Comparison of ENCODE assay signal across 8 mouse cellular contexts in the genomic region with DNA sequence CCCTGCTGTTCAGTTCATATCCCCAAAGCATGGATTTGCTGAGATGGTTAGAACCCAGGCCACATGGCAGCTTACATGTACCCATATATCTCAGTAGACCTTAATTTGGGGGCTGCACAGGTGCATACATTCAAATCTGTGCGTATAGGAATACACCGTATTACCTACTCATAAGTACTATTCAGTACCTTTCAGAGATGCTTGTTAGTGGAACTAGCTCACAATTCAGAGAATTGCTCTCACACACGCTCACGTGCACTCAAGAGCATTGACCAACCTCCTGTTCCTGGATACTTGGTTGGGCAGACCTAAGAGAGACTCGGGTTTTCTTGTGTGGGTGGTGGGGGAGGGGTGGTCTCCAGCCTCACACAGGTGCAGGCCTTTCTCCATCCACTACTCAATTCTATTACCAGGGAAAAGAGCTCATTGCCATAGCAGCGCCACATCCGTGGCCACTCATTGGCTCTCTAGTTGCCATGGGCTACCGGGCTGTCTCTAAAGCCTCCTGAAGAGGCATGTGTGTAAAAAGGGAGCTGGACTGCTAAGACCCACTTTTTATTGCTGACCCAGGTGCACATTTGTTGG.
DNase-seq lines count a peak whose midpoint lies in the region; ATAC-seq lines count a peak whose summit lies in the region.

No protein-coding gene starts in this region.

- H3K4me2 ChIP-seq in embryonic facial prominence, embryonic 13.5 days: peak overlapping the region; percentile 92
- H3K4me2 ChIP-seq in midbrain, embryonic 14.5 days (ENCODE audit: low read length): peak overlapping the region; percentile 76

- ATAC-seq in embryonic facial prominence, embryonic 13.5 days (ENCODE audit: insufficient number of reproducible peaks, insufficient read depth, low FRiP score, low TSS enrichment, low read depth): no peak
- ATAC-seq in midbrain, embryonic 14.5 days (ENCODE audit: low FRiP score, low TSS enrichment): peak; percentile 85
- no peak for ATAC-seq in megakaryocyte-erythroid progenitor cell, adult 5-6 weeks (replicated peaks; ENCODE audit: low FRiP score, low TSS enrichment, poor library complexity, severe bottlenecking)

- H3K9ac ChIP-seq in embryonic facial prominence, embryonic 13.5 days: no peak overlapping the region
- peak overlapping the region; percentile 89 for H3K9ac ChIP-seq in midbrain, embryonic 14.5 days (replicated peaks; ENCODE audit: low read length)

- H3K9me3 ChIP-seq in embryonic facial prominence, embryonic 13.5 days: no peaks in the 10 kb centered on the region
- H3K9me3 ChIP-seq in midbrain, embryonic 14.5 days (ENCODE audit: control insufficient read depth, low read length): no peaks in the 10 kb centered on the region

- peak overlapping the region; percentile 69 for H3K4me3 ChIP-seq in embryonic facial prominence, embryonic 13.5 days
- H3K4me3 ChIP-seq in midbrain, embryonic 14.5 days (replicated peaks; ENCODE audit: low read depth, low read length): peak overlapping the region; percentile 72

- peaks cover 12% of the 10 kb centered on the region; the same call in 1 of the 2 replicates for H3K4me1 ChIP-seq in embryonic facial prominence, embryonic 13.5 days
- H3K4me1 ChIP-seq in midbrain, embryonic 14.5 days (ENCODE audit: control insufficient read depth, insufficient read depth, low read length): peaks cover 38% of the 10 kb centered on the region

- WGBS in embryonic facial prominence, embryonic 13.5 days: 45% methylated on average over 8 of the region's 8 CpGs
- WGBS in midbrain, embryonic 14.5 days: 25% methylated on average over 8 of the region's 8 CpGs

- H3K27ac ChIP-seq in embryonic facial prominence, embryonic 13.5 days: no peak overlapping the region
- H3K27ac ChIP-seq in midbrain, embryonic 14.5 days (replicated peaks; ENCODE audit: low read depth, low read length): peak overlapping the region; percentile 93

- peak; percentile 46 for DNase-seq in cerebellum, adult 9-10 months
- no peak for DNase-seq in cerebellum, adult 8-10 months
- DNase-seq in layer of hippocampus, adult 18-20 months (ENCODE audit: low spot score in 2 of 2): peak; percentile 73 to 79
- DNase-seq in midbrain, embryonic 14.5 days: peak; percentile 84
- DNase-seq in thymus, postnatal 4 days: no peak
- no peak for DNase-seq in lung, adult 18-20 months

- H3K36me3 ChIP-seq in embryonic facial prominence, embryonic 13.5 days: no peaks in the 10 kb centered on the region
- H3K36me3 ChIP-seq in midbrain, embryonic 14.5 days (ENCODE audit: control insufficient read depth, insufficient read depth, low read length): no peaks in the 10 kb centered on the region

- peaks cover 56% of the 10 kb centered on the region for H3K27me3 ChIP-seq in embryonic facial prominence, embryonic 13.5 days
- peaks cover 7% of the 10 kb centered on the region; the same call in 1 of the 2 replicates for H3K27me3 ChIP-seq in midbrain, embryonic 14.5 days (ENCODE audit: control insufficient read depth, insufficient read depth, low read length)

Comparison
In these comparisons a context has a peak if more than half of its experiments do, and no peak if none do; other contexts are left out.
1. DNase-seq: peak in cerebellum, adult 9-10 months (single experiment), layer of hippocampus, adult 18-20 months (2 of 2) and midbrain, embryonic 14.5 days (single experiment); none in cerebellum, adult 8-10 months (single experiment), thymus, postnatal 4 days (single experiment) and lung, adult 18-20 months (0 of 2).